Mouse (Mus musculus): ENCODE data around the gene Abcg1. TPM values are rescaled to one million over a fixed set of nuclear protein-coding genes. Genes with fewer than 3 reads are reported as not detected.

The Abcg1 gene
- polyA plus RNA-seq, 1 experiment = 0.94 TPM

- Histone ChIP-seq H3K79me2 (ENCODE audit: control insufficient read depth, insufficient read depth) (no peaks in the 10 kb centered on the region), H3ac (ENCODE audit: control insufficient read depth, insufficient read length) (no peak overlapping the region), H3K4me2 (ENCODE audit: low read depth) (no peak overlapping the region), H3K27me3 (ENCODE audit: control insufficient read depth, insufficient read depth, insufficient read length) (no peaks in the 10 kb centered on the region), H3K4me3 (no peak overlapping the region), H3K36me3 (ENCODE audit: control insufficient read depth, insufficient read depth) (no peaks in the 10 kb centered on the region)
- TF ChIP-seq SRF (IDR thresholded peaks at IDR 0.05; ENCODE audit: control insufficient read depth, insufficient read length, low read depth) (no peak), TCF12 (IDR thresholded peaks at IDR 0.05; ENCODE audit: insufficient read depth, poor library complexity, severe bottlenecking) (no peak), E2F4 (IDR thresholded peaks at IDR 0.05; ENCODE audit: insufficient read depth) (no peak), USF1 (IDR thresholded peaks at IDR 0.05; ENCODE audit: low read depth) (no peak), MAX (IDR thresholded peaks at IDR 0.05; ENCODE audit: low read depth) (no peak)
These were observed 39.4 kb downstream of the Abcg1 start for GRCm38 (mm10) chr17:31096893-31097292.

DNA sequence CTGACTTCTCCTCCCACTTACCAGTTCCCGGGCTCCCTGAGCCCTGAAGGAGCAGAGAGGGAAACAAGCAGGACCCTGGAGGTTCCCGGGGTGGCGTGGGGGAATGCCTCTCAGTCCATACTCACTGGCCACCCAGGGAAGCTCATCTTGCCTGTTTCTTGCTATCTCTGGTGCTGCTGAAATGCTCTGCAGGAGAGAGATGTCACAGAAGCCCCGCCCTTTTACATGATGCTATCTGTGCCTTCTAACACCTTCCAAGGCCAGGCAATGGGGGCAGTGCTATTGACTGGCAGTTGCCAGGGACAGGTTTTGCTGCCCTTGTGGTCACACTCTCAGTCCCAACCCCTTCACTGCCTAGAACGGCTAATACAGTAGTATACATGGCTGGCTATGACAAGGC, 41.3 kb downstream of the Abcg1 start:
- no peaks in the 10 kb centered on the region for H3K79me2 ChIP-seq (ENCODE audit: control insufficient read depth, insufficient read depth)
- H3K36me3 ChIP-seq (ENCODE audit: control insufficient read depth, insufficient read depth) = no peaks in the 10 kb centered on the region
- no peak overlapping the region for H3K4me2 ChIP-seq (ENCODE audit: low read depth)
- H3K4me3 ChIP-seq = no peak overlapping the region
- no peaks in the 10 kb centered on the region for H3K27me3 ChIP-seq (ENCODE audit: control insufficient read depth, insufficient read depth, insufficient read length)
- no peak overlapping the region for H3ac ChIP-seq (ENCODE audit: control insufficient read depth, insufficient read length)
- TF ChIP-seq E2F4 (IDR thresholded peaks at IDR 0.05; ENCODE audit: insufficient read depth) (no peak), SRF (IDR thresholded peaks at IDR 0.05; ENCODE audit: control insufficient read depth, insufficient read length, low read depth) (no peak), USF1 (IDR thresholded peaks at IDR 0.05; ENCODE audit: low read depth) (no peak), CEBPB (IDR thresholded peaks at IDR 0.05; ENCODE audit: insufficient read depth, poor library complexity, severe bottlenecking) (no peak), POLR2A (IDR thresholded peaks at IDR 0.05; ENCODE audit: insufficient read length, low read depth) (no peak), POLR2AphosphoS2 (IDR thresholded peaks at IDR 0.05; ENCODE audit: insufficient read length, low read depth) (no peak), TCF12 (IDR thresholded peaks at IDR 0.05; ENCODE audit: insufficient read depth, poor library complexity, severe bottlenecking) (no peak), MAX (IDR thresholded peaks at IDR 0.05; ENCODE audit: low read depth) (no peak), TCF3 (IDR thresholded peaks at IDR 0.05; ENCODE audit: insufficient read length, low read depth) (no peak), MYOD1 (IDR thresholded peaks at IDR 0.05; ENCODE audit: control insufficient read depth in 1 of 3, insufficient read length in 2 of 3, low read depth in 2 of 3) (no peak), MYOG (IDR thresholded peaks at IDR 0.05; ENCODE audit: control insufficient read depth in 1 of 3, insufficient read depth in 1 of 3, insufficient read length in 2 of 3, low read depth in 2 of 3) (no peak), REST (IDR thresholded peaks at IDR 0.05; ENCODE audit: insufficient read depth, insufficient read length) (no peak)

GRCm38 (mm10) chr17:31103007-31103570, 45.6 kb downstream of the Abcg1 start:
- H3K4me2 ChIP-seq (ENCODE audit: low read depth) = no peak overlapping the region
- no peak overlapping the region for H3K4me3 ChIP-seq
- H3K79me2 ChIP-seq (ENCODE audit: control insufficient read depth, insufficient read depth) = no peaks in the 10 kb centered on the region
- H3K27me3 ChIP-seq (ENCODE audit: control insufficient read depth, insufficient read depth, insufficient read length) = no peaks in the 10 kb centered on the region
- no peak overlapping the region for H3ac ChIP-seq (ENCODE audit: control insufficient read depth, insufficient read length)
- TF ChIP-seq POLR2A (IDR thresholded peaks at IDR 0.05; ENCODE audit: insufficient read length, low read depth) = no peak
- TF ChIP-seq REST (IDR thresholded peaks at IDR 0.05; ENCODE audit: insufficient read depth, insufficient read length) = no peak
- TF ChIP-seq TCF3 (IDR thresholded peaks at IDR 0.05; ENCODE audit: insufficient read length, low read depth) = no peak
- no peak for TF ChIP-seq MYOD1 (IDR thresholded peaks at IDR 0.05; ENCODE audit: control insufficient read depth in 1 of 3, insufficient read length in 2 of 3, low read depth in 2 of 3)
- no peak for TF ChIP-seq SRF (IDR thresholded peaks at IDR 0.05; ENCODE audit: control insufficient read depth, insufficient read length, low read depth)
- TF ChIP-seq MAX (IDR thresholded peaks at IDR 0.05; ENCODE audit: low read depth) = no peak
- TF ChIP-seq CEBPB (IDR thresholded peaks at IDR 0.05; ENCODE audit: insufficient read depth, poor library complexity, severe bottlenecking) = no peak
- H3K36me3 ChIP-seq (ENCODE audit: control insufficient read depth, insufficient read depth) = no peaks in the 10 kb centered on the region

- no peaks in the 10 kb centered on the region for H3K27me3 ChIP-seq (ENCODE audit: control insufficient read depth, insufficient read depth, insufficient read length)
- no peak overlapping the region for H3K4me2 ChIP-seq (ENCODE audit: low read depth)
- H3K4me3 ChIP-seq = no peak overlapping the region
- no peak for TF ChIP-seq SRF (IDR thresholded peaks at IDR 0.05; ENCODE audit: control insufficient read depth, insufficient read length, low read depth)
- TF ChIP-seq CEBPB (IDR thresholded peaks at IDR 0.05; ENCODE audit: insufficient read depth, poor library complexity, severe bottlenecking) = no peak
- TF ChIP-seq POLR2AphosphoS2 (IDR thresholded peaks at IDR 0.05; ENCODE audit: insufficient read length, low read depth) = no peak
- TF ChIP-seq POLR2A (IDR thresholded peaks at IDR 0.05; ENCODE audit: insufficient read length, low read depth) = no peak
- no peak for TF ChIP-seq TCF3 (IDR thresholded peaks at IDR 0.05; ENCODE audit: insufficient read length, low read depth)
- H3K79me2 ChIP-seq (ENCODE audit: control insufficient read depth, insufficient read depth) = no peaks in the 10 kb centered on the region
- no peaks in the 10 kb centered on the region for H3K36me3 ChIP-seq (ENCODE audit: control insufficient read depth, insufficient read depth)
- H3ac ChIP-seq (ENCODE audit: control insufficient read depth, insufficient read length) = no peak overlapping the region
These were observed 46.3 kb downstream of the Abcg1 start for GRCm38 (mm10) chr17:31103823-31104222.

DNA sequence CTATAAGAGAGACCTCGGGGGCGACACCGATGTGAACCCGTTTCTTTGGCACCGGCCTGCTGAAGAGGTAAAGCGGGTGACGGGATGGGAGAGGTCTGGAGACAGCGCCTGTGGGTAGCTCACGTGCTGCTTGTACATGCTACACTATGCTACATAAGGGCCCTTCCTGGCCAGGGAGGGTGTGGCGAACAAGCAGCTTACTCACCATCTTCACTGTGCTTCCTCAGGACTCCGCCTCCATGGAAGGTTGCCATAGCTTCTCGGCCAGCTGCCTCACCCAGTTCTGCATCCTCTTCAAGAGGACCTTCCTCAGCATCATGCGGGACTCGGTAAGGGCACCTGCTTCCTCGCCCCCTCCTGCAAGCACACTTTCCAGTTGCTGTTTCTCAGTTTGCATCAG, 50.9 kb downstream of the Abcg1 start:
- Histone ChIP-seq H3K4me2 (ENCODE audit: low read depth) (no peak overlapping the region), H3K4me3 (no peak overlapping the region), H3K36me3 (ENCODE audit: control insufficient read depth, insufficient read depth) (no peaks in the 10 kb centered on the region), H3K79me2 (ENCODE audit: control insufficient read depth, insufficient read depth) (no peaks in the 10 kb centered on the region), H3K27me3 (ENCODE audit: control insufficient read depth, insufficient read depth, insufficient read length) (no peaks in the 10 kb centered on the region), H3ac (ENCODE audit: control insufficient read depth, insufficient read length) (no peak overlapping the region)
- TF ChIP-seq MAX (IDR thresholded peaks at IDR 0.05; ENCODE audit: low read depth) = no peak
- no peak for TF ChIP-seq POLR2AphosphoS2 (IDR thresholded peaks at IDR 0.05; ENCODE audit: insufficient read length, low read depth)
- no peak for TF ChIP-seq TCF3 (IDR thresholded peaks at IDR 0.05; ENCODE audit: insufficient read length, low read depth)
- TF ChIP-seq MYOG (IDR thresholded peaks at IDR 0.05; ENCODE audit: control insufficient read depth in 1 of 3, insufficient read depth in 1 of 3, insufficient read length in 2 of 3, low read depth in 2 of 3) = no peak
- TF ChIP-seq SRF (IDR thresholded peaks at IDR 0.05; ENCODE audit: control insufficient read depth, insufficient read length, low read depth) = no peak
- no peak for TF ChIP-seq CEBPB (IDR thresholded peaks at IDR 0.05; ENCODE audit: insufficient read depth, poor library complexity, severe bottlenecking)
- TF ChIP-seq REST (IDR thresholded peaks at IDR 0.05; ENCODE audit: insufficient read depth, insufficient read length) = no peak
- no peak for TF ChIP-seq MYOD1 (IDR thresholded peaks at IDR 0.05; ENCODE audit: control insufficient read depth in 1 of 3, insufficient read length in 2 of 3, low read depth in 2 of 3)
- TF ChIP-seq E2F4 (IDR thresholded peaks at IDR 0.05; ENCODE audit: insufficient read depth) = no peak
- TF ChIP-seq POLR2A (IDR thresholded peaks at IDR 0.05; ENCODE audit: insufficient read length, low read depth) = no peak
- no peak for TF ChIP-seq USF1 (IDR thresholded peaks at IDR 0.05; ENCODE audit: low read depth)
- no peak for TF ChIP-seq TCF12 (IDR thresholded peaks at IDR 0.05; ENCODE audit: insufficient read depth, poor library complexity, severe bottlenecking)

All from myocyte (in vitro differentiated cells).